Comparison of ENCODE assay signal across 8 mouse cellular contexts in genomic region chr12:102439632-102440023, GRCm38 (mm10). TPM values are rescaled to one million over a fixed set of nuclear protein-coding genes. Genes with fewer than 3 reads are reported as not detected.
DNase-seq lines count a peak whose midpoint lies in the region; ATAC-seq and TF ChIP-seq lines count a peak whose summit lies in the region.

Gene Lgmn (minus strand): TSS chr12:102439813.

- peak; percentile 99 for DNase-seq in forebrain, embryonic 14.5 days (ENCODE audit: low spot score)
- DNase-seq in heart, postnatal 14 days, result peak; percentile 97 to 98
- DNase-seq in layer of hippocampus, adult 11-12 months (ENCODE audit: low spot score), result peak; percentile 99
- peak; percentile 99 for DNase-seq in lung, adult 18-20 months
- peak; percentile 97 for DNase-seq in testis, postnatal 14 days (ENCODE audit: low spot score)

- no peaks in the 10 kb centered on the region for H3K36me3 ChIP-seq in ES-Bruce4 (ENCODE audit: control insufficient read depth, insufficient read depth, low read length, poor library complexity, severe bottlenecking)
- H3K36me3 ChIP-seq in forebrain, embryonic 14.5 days (ENCODE audit: control insufficient read depth, insufficient read depth, low read length), result no peaks in the 10 kb centered on the region
- no peaks in the 10 kb centered on the region for H3K36me3 ChIP-seq in neural tube, embryonic 15.5 days

- peak within 1 kb of the TSS; percentile 90 for H3K4me3 ChIP-seq in ES-Bruce4 (ENCODE audit: low read depth, low read length)
- H3K4me3 ChIP-seq in forebrain, embryonic 14.5 days (ENCODE audit: low read depth, low read length), result peak within 1 kb of the TSS; percentile 44
- H3K4me3 ChIP-seq in neural tube, embryonic 15.5 days (replicated peaks), result peak within 1 kb of the TSS; percentile 71

- H3K9ac ChIP-seq in ES-Bruce4 (ENCODE audit: low read depth, poor library complexity, severe bottlenecking), result peak within 1 kb of the TSS; percentile 72
- peak within 1 kb of the TSS; percentile 57 for H3K9ac ChIP-seq in forebrain, embryonic 14.5 days (ENCODE audit: low read length)
- peak within 1 kb of the TSS; percentile 73 for H3K9ac ChIP-seq in neural tube, embryonic 15.5 days (replicated peaks)

- H3K27ac ChIP-seq in ES-Bruce4 (ENCODE audit: insufficient read depth, low read length), result peak within 1 kb of the TSS; percentile 49; the same call in 1 of the 2 replicates
- H3K27ac ChIP-seq in forebrain, embryonic 14.5 days (ENCODE audit: low read depth, low read length), result no peak within 1 kb of the TSS
- H3K27ac ChIP-seq in neural tube, embryonic 15.5 days (replicated peaks), result peak within 1 kb of the TSS; percentile 84

- intact Hi-C loops in heart, postnatal 14 days (cut with DNase I), result no loop called here

- peak within 1 kb of the TSS; percentile 72 for H3K4me2 ChIP-seq in forebrain, embryonic 14.5 days (ENCODE audit: low read length)
- H3K4me2 ChIP-seq in neural tube, embryonic 15.5 days, result peak within 1 kb of the TSS; percentile 78

- ATAC-seq in cerebellum, adult (ENCODE audit: insufficient number of reproducible peaks, low FRiP score, low TSS enrichment), result peak; percentile 100
- peak; percentile 100 for ATAC-seq in forebrain, embryonic 14.5 days
- ATAC-seq in neural tube, embryonic 15.5 days (ENCODE audit: low FRiP score), result peak; percentile 99

- H3K27me3 ChIP-seq in ES-Bruce4 (ENCODE audit: control insufficient read depth, insufficient read depth, low read length, poor library complexity, severe bottlenecking), result no peaks in the 10 kb centered on the region
- H3K27me3 ChIP-seq in forebrain, embryonic 14.5 days (replicated peaks; ENCODE audit: control insufficient read depth, insufficient read depth, low read length), result no peaks in the 10 kb centered on the region
- H3K27me3 ChIP-seq in neural tube, embryonic 15.5 days (replicated peaks), result no peaks in the 10 kb centered on the region

- TF ChIP-seq POLR2A in ES-Bruce4 (IDR thresholded peaks at IDR 0.05; ENCODE audit: insufficient read depth, low read length), result peak; percentile 56

- under 1% methylated on average over 28 of the region's 28 CpGs for WGBS in forebrain, embryonic 14.5 days
- WGBS in neural tube, embryonic 15.5 days, result under 1% methylated on average over 28 of the region's 28 CpGs

- no peaks in the 10 kb centered on the region for H3K4me1 ChIP-seq in ES-Bruce4 (ENCODE audit: control insufficient read depth, insufficient read depth, low read length)
- H3K4me1 ChIP-seq in forebrain, embryonic 14.5 days (ENCODE audit: control insufficient read depth, insufficient read depth, low read length), result peaks cover 7% of the 10 kb centered on the region; the same call in 1 of the 2 replicates
- peaks cover 29% of the 10 kb centered on the region for H3K4me1 ChIP-seq in neural tube, embryonic 15.5 days

- H3K9me3 ChIP-seq in ES-Bruce4 (replicated peaks; ENCODE audit: control insufficient read depth, insufficient read depth, low read length, poor library complexity, severe bottlenecking), result no peaks in the 10 kb centered on the region
- no peaks in the 10 kb centered on the region for H3K9me3 ChIP-seq in forebrain, embryonic 14.5 days (replicated peaks; ENCODE audit: control insufficient read depth, low read length)
- no peaks in the 10 kb centered on the region for H3K9me3 ChIP-seq in neural tube, embryonic 15.5 days (replicated peaks)

- no peak for TF ChIP-seq CTCF in ES-Bruce4 (IDR thresholded peaks at IDR 0.05; ENCODE audit: low read depth, low read length)

- TF ChIP-seq EP300 in ES-Bruce4 (IDR thresholded peaks at IDR 0.05; ENCODE audit: insufficient read depth, low read depth, low read length), result no peak

RNA-seq across cellular contexts. Expression of gene Lgmn, which starts in this region (rescaled TPM):
- polyA plus RNA-seq in ES-Bruce4 (2011; ENCODE audit: insufficient read depth, insufficient read length, low read depth, missing spikeins), result 81.1 and 93.6 TPM in 2 replicates
- 87.0 and 90.5 TPM in 2 replicates for polyA plus RNA-seq in forebrain, embryonic 14.5 days (2014; fragmentation: Nextera tagmentation; extraction: Ambion mirVana)
- total RNA-seq in heart, postnatal 14 days (2021), result 10 to 100 TPM; 78.1 to 82.0 TPM
- polyA plus RNA-seq in neural tube, embryonic 15.5 days (2015; fragmentation: Nextera tagmentation; extraction: Ambion mirVana), result 117 and 123 TPM in 2 replicates
